Mouse (Mus musculus) hematopoietic multipotent progenitor cell, adult 10-12 weeks (in vitro differentiated cells): ENCODE data around the gene Dnajc12. TPM values are rescaled to one million over a fixed set of nuclear protein-coding genes. Genes with fewer than 3 reads are reported as not detected.

Source experiments
- polyA plus RNA-seq: library from polyadenylated mRNA; stranded (reverse); fragments of >175 nt; gene quantifications from 2 replicates; pipeline ENCODE4 v1.2.3, GENCODE M21; 2012; ENCODE audit warnings: low replicate concordance

Gene Dnajc12
- 0.30 TPM in 1 of 2 replicates, not detected in the other for polyA plus RNA-seq

GRCm38 (mm10) chr10:63382372-63383279 is at the start of gene Dnajc12:
Gene Dnajc12, plus strand, starts transcription at chr10:63382443.

DNA sequence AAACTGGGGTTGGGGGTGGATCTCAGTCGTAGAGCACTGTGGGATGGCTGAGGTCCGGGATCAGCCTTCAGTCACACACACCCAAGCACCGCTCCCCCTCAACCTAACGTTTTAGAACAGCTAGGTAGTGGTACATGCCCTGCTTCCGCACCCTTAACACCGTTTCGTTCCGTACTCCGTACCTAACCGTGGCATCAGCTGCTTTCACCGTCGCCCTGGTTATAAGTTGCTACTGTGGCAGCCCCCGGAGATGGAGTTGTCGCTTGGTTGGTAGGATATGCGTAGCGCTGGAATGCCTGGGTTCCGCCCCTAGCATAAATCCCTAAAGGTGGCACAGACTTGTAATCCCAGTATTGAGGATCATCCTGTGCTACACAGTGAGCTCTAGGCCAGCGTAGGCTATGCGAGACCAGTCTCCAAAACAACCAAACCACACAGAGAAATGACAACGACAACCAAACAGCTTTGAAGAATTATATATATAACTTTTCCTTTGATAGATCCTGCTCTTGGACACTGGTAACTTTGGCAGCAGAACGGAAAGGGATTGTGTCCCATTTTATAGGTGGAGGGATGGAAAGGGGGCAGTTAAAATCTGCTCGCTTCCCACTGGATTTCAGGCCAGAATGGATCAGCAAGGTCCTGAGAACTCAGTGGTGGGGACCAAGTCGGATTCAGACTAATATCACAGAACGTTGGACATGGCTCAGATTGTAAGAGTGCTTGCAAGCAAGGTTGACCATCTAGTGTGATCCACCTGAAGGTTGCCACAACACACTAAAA is 554 bp upstream of the Dnajc12 start, which contains the start of gene Sirt1:
Gene Sirt1 (minus strand): TSS at position 207 of the 783 bp plus-strand sequence.

DNA sequence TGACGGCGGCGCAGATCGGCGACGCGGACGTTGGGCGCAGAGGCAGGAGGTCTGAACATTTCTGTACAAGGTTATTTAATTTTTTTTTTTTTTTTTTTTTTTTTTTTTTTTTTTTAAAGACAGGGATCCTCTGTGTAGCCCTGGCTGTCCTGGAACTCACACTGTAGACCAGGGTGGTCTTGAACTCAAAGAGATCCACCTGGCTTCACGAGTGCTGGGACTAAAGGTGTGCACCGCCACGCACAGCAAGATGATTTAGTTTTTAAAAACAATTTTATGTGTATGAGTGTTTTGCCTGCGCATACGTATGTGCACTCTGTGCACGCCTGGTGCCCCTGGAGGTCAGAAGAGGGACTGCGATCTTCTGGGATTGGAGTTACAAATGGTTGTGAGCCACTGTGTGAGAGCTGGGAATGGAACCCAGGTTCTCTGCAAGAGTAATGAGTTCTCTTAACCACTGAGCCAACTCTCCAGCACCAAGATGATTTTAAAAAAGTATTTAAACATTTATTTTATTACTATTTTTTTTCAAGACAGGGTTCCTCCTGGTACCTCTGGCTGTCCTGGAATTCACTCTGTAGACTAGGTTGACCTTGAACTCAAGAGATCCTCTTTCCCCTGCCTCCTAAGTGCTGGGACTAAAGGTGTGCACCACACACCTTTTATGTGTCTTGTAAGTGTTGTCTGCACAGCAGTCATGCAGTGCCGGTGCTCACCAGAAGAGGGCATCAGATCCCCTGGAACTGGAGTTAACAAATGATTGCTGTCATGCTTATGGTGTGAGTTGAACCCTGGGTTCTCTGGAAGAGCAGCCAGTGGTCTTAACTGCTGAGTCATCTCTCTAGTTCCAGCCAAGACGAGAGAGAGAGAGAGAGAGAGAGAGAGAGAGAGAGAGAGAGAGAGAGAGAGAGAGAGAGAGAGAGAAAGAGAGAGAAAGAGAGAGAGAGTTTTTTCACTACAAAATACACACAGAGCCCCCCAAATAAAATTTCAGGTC is 39.8 kb downstream of the Dnajc12 start, which contains the start of gene Gm7075:
Gene Gm7075 (minus strand): TSS at position 51 of the 997 bp plus-strand sequence.

DNA sequence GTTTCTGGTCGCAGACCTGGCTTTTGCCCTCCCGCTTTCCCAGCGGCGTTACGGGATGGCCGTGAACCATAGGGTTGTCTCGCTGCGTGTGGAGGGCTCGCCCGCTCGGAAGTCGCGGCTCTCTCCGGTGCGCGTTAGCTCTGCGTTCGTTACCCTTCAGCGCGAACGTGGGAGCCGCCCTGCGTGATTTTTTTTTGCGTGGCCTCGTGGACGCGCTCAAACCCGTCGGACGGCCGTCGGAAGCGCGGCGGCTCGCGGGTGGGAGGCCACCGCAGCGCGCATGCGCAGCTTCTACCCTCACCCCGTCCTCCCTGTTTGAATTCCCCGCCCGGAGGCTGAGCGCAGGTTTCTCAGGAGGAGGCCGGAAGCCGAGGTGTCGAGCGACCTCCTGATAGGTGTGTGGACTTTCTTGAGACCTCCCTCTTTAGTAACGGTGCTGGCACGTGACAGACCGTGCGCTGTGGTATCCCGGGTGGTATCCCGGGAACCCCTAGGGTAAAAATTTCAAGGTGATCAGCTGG is 47.6 kb downstream of the Dnajc12 start, which contains the start of gene Ctnna3:
Gene Ctnna3 (plus strand): TSS at position 314 of the 521 bp plus-strand sequence.

Other genes with a start within 250 kb of the Dnajc12 start
- 0.07 TPM in 1 of 2 replicates, not detected in the other for gene Mypn, start 178.5 kb upstream of the Dnajc12 start, polyA plus RNA-seq
- gene Herc4, start 138.6 kb upstream of the Dnajc12 start, polyA plus RNA-seq, result 25.4 and 53.0 TPM in 2 replicates
- gene Sirt1, start 739 bp upstream of the Dnajc12 start, polyA plus RNA-seq, result 3.6 and 5.2 TPM in 2 replicates
- gene Gm7075, start 39.3 kb downstream of the Dnajc12 start, polyA plus RNA-seq, result not detected in 2 replicates
- gene Ctnna3, start 47.7 kb downstream of the Dnajc12 start, polyA plus RNA-seq, result not detected in 2 replicates